Mouse (Mus musculus): ENCODE measurements around the gene Ptar1.
A peak's percentile ranks its signal among the peaks of the same experiment; 100 is the strongest.

The Ptar1 gene

DNA sequence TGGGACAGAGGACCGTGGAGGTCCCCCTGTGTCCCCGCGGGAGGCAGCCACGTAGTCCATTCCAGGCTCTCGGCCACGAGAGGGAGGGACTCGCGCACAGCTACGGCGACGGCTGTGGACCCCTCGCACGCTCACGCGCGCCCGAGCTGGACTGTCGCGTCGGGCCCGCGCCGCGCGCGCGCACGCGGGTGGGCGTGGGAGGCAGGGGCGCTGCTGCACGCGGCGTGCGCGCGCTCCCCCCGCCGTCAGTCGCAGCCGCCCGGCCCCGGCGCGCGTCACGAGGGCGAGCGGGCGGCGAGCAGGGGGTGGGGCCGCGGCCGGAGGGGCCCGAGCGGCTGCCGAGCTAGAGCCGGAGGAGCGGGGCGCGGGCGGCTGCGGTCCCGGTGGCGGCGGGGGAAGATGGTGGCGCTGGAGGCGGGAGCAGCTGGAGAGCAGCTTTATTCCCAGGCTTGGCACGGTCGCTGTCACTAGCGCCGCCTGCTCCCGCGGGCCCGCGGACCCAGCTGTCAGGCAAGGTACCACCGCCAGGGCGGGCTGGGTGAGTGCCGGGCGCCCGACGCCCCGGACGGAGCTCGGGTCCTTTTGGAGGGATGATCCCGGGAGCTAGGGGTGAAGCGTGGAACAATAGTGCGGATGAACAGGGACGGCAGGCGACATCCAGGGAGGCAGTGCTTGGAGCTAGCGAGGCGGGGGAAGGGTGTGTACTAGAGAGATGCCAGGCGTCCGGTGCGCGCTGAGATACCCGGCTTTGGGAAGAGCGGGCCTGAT is 71.5 kb downstream of the Ptar1 start, which contains the start of gene Apba1:
TSS of gene Apba1 (plus strand) at position 334 of the 768 bp plus-strand sequence.
- peak; percentile 66 for DNase-seq

DNA sequence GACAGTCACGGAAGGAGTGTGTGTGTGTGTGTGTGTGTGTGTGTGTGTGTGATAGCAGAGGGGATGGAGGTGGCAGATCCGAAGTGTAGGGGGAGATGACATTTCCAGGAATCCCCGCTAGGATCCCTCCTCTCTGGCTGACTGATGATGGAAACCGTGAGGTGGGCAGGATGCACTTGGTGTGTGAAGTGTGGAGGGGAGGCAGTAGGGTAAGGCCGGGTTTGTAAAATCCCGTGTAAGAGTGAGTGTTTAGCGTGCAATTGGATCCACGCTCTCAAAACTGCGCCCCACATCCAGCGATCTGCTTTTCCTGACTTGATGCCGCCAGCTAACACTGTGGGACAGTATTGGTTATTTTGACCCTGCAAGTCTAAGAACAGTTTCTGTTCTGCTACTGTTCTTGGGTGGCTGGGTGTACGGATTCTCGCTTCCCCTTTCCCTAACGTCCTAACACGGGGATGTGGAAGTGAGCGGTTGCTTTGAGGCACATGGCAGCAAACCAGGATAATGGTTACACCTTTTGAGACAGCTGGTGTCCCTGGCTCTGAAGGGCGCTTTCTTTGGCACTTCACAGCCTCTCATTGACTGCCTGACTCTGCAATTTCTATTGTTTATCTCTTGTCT is 72.2 kb downstream of the Ptar1 start:
- DNase-seq = peak; percentile 11

DNA sequence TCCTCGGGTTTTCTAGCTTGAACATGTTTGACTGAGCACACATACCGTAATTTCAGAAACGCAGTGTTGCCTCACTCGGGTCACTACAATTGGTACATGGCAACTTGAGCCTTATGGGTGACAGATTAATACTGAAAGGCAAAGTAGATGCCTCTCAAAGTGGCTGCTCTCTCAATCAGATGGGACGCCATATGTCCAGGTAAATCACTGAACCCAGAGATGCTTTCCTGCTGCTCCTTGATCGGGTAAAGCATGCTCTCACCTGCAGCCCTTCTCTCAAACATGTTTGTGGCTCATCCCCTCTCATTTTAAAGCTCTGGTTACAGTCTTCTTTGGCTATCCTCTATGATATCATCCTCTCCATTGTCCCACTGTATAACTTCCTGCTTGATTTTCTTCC is 76.1 kb downstream of the Ptar1 start:
- DNase-seq = no peak

DNA sequence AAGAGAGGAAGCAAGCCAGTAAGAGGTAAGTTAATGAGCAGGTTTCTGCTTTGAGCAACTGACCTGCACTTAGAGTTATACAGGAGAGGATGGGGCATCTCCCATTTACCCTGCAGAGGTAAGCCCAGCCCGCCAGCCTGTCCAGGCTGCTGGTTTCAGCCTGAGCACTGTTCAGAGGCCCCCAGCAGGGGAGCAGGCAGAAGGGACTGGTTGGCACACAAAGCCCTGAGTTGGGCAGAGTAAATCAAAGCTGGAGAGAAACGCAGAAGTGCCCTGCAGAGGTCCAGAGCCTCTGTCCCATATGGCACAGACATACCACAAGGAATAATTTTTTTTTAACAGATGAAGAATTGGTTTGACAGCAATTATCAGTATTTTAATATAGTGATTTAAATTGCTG is 76.8 kb downstream of the Ptar1 start:
- DNase-seq = no peak

DNA sequence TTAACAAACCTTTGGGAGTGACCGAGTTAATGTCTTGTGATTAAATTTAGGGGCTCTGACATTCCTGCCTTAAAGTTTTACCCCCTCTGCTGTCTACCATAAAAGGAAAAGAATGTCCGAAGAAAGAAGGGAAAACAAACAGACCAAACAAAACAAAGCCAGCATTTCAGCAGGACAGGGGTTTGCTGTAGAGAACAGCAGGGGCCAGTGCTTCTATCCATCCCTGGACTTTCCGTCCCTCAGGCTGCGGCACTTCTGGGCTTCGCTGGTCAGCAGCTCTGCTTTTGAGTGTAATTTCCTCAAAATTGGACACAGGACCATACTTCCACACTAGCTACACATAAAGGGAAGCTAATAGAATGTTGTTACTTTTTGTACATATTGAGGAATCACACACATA is 81.6 kb downstream of the Ptar1 start:
- DNase-seq = no peak

DNA sequence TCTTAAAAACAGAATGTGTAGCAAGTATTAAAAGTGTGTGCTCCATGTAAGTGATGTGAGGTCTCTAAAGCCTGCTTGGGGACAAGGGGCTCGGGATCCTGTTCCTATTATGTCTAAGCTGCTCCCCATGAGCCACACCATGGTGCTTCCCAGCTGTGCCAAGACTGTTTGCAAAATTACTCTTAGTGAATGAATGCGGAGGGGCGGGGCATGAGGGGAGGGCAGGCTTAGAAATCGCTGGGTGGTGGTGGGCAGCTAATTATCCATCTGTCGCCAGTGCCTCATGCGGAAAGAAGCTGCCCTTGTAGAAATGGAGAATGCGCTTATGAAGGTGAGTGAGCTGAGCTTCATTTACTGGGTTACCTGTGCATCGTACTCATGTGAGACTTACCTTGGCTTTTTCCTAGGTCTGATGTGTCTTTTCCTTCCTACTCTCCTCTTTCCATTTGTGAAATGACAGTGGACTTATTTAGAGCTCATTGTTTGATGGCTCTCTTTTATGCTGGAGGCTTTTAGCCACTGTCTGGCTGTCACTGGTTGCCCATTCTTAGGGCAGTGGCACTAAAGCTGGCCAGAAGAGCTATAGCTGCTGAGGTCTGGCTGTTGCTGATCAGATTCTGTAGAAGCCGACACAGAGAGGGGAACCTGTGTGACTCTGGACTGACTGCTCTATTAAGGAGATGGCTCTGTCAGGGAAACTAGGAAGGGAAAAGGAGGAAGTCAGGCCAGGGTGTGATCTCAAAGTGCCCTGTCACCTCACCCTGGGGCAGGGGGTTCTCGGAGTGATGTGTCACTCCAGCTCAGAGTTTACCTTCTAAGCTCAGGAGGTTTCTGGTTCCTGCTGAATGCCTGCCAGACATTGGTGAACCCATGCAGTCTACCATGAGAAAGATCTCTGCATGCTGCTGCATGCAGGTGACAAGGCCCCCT is 83.5 kb downstream of the Ptar1 start:
- no peak for DNase-seq

DNA sequence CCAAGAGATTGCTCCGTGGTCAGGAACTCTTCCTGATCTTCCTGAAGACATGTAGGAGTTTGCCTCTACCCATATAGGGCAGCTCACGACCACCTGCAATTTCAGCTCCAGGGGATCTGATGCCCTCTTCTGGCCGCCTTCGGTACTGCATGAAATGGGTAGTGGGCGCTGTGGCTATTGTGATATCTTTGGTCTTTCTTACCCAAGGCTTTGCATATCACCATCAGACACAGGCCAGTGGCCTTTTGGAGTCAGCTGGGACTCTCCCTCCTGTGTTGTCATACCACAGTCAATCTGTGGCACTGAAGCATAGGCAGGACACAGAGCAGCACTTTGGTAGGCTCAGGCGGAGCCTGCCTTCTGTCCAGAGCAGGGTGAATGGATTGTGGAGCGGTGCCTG is 84.7 kb downstream of the Ptar1 start:
- peak; percentile 8 for DNase-seq

DNA sequence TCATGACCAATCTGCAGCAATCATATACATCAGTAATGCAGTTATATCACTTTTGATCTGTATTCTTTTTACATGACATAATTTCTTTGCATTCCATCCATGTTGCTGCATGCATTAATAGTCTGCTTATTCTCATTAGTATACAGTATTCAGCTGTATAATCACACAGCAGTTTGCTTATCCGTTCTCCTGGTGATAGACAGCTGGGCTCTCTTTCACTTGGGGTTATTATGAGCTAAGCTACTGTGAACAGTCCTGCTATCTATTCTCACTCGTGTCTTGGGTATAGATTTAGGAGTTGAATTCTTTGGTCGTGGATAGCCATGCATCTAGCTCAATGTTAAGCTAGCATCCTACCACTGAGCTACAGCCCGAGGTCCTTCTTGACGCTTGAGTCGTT is 88.1 kb downstream of the Ptar1 start:
- no peak for DNase-seq

DNA sequence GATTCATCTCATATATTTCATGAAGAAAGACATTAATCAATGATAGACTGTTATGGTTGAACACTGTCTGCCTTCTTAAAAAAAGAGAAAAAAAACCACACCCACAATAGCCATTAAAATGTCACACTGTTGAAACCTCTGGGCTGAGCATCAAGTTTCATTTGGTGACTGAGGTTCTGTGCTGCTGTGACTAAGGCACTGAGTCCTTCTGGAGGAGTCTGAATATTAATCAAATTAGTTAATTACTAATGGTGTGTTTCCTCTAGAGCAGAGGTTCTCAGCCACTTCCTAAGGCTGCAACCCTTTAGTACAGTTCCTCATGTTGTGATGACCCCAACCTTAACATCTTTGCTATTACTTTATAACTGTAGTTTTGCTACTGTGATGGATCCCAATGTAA is 91.9 kb downstream of the Ptar1 start:
- DNase-seq = no peak

DNA sequence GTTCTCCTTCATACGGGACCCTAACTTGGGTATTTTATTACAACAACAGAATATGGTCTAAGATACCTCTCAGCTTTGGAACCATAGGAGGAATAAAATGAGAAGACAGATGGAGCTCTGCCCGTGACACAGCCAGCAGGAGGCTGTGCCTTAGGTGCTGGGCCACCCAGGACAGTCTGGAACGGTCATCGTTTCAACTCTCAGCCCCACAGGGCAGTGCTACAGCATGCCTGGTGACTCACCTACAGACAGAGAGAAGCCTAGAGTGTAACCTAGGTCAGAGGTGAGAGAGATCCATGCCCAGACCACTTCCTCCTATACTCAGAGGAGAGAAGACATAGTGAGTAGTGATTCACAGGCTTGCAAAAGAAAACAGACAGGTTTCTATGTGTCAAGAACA is 92.9 kb downstream of the Ptar1 start:
- DNase-seq = no peak
